Mouse (Mus musculus) MN1 (cell line): ENCODE measurements around the gene Zfp819.
"Not testable (repeated sequence)": the region's sequence is repeated elsewhere in the genome, so short reads cannot be mapped to it uniquely, and the experiment has no call there.

Source experiments
- DNase-seq: peaks from one replicate; pipeline ENCODE4 v3.0.0-alpha.2; 2016; ENCODE audit warnings: low spot score

Gene Zfp819

DNA sequence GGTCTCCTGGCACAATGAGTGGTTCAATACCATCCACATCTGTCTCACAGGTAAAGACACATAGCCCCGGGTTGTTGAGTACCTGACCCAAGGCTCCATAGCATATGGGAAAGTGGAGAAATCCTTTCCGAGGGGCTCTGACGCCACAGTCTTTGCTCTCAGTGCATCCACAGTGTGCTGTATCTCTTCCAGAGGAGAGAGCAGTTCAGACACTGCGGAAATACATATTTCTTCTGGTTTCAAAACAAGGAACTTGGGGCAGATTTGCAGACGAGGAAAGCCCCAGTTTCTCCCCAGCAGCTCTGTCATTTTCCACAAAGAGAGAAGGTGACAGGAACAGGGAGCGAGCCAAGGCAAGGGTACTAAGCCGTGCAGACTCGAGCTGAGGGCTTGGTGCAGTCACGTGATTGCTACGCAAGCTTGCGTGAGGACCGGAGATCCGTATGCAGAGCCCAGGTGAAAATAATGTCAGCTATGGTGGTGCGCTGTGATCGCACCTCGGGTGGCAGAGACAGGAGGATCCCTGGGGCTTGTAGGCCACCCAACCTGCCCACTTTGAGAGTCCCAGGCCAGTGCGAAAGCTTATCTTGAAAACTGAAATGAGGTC lies 36.2 kb downstream of the Zfp819 start:
- no peak for DNase-seq

GRCm38 (mm10) chr7:43652683-43653082 lies 45.7 kb downstream of the Zfp819 start:
- no peak for DNase-seq

DNA sequence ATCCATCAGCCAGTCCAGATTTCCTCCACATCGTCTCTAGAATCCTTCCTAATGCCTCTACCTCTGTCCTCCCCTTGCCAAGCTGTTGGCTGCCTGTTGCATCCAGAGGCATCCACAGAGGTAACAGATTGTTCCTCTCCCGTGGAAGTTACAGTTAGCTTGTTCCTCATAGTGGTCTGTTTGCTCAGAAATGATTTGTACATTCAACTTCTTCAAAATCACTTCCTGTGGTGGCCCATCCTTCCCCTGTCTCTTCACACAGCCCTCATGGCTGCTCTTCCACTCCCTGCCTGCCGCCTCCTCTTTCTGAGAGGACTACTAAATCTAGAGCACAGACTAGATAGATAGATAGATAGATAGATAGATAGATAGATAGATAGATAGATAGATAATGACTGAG lies 47.5 kb downstream of the Zfp819 start:
- no peak for DNase-seq

DNA sequence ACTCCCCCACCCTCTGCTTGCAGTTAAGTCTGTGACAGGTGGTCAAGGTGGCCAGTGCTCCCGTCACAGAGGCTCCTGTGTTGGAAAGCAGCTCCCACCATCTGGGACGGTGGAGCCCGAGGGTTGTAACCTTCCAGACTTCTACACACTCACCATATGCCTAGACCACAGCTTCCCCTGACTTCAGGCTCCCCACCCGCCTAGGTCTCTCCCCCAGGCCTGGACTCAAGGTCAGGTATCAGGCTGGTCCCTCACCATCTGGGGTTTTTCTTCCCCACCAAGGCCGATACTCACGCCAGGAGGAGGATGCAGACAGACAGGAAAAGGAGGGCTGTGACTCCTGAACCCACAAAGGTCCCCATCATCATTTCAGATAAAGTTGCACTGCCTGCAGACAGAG lies 49.3 kb downstream of the Zfp819 start:
- DNase-seq = no peak

DNA sequence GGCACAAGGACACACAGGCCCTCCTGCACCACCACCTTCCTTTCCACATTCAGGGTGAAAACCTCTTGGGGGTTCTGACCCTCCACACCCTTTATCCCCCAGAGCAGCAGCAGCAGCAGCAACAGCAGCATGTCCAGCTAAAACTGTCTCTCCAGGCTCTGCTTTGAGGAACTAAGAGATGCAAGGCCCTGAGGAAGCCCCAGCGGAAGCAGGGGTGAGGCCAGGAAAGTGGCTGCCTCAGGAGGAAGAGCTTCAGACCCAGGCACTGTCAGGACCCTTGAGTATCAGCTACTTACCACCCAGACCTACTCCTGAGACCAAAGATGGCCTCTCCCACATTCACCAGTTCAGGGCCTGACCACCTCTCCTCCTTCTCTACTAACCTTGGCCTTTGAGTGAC lies 53.0 kb downstream of the Zfp819 start, which contains the start of gene Siglece:
TSS of gene Siglece (minus strand) at position 160 of the 400 bp plus-strand sequence.
- DNase-seq = no peak

- DNase-seq = no peak
Observed at GRCm38 (mm10) chr7:43662804-43663203, 55.8 kb downstream of the Zfp819 start.

DNA sequence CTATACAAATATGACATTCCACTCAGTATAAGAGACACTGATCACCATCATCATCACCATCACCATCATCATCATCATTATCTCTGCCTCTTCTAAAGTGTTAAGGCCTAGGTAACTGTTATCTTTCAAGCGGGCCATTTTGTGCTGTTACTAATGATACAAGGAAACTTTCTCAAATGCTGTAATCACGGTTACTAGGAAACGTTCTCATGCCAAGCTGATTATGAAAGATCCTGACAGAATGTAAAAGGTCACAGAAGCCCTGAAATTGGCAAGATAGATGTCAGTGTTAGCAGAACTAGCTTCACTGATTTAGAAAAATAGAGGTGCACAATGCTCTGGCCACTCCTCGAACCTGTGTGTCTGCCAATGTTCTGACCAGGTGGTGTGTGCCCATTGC lies 60.3 kb downstream of the Zfp819 start:
- not testable (repeated sequence) for DNase-seq
